Mouse (Mus musculus): ENCODE measurements around the gene Edn3.

- TF ChIP-seq MAX (IDR thresholded peaks at IDR 0.05; ENCODE audit: low read length) = no peak
- no peak for TF ChIP-seq ZMIZ1 (IDR thresholded peaks at IDR 0.05; ENCODE audit: low read depth, low read length)
- TF ChIP-seq NELFE (IDR thresholded peaks at IDR 0.05; ENCODE audit: low read depth, low read length) = no peak
- TF ChIP-seq E2F4 (IDR thresholded peaks at IDR 0.05; ENCODE audit: insufficient replicate concordance, low read depth, low read length) = no peak
- no peak for TF ChIP-seq HCFC1 (IDR thresholded peaks at IDR 0.05; ENCODE audit: low read depth, low read length)
- no peak for TF ChIP-seq MAFK (IDR thresholded peaks at IDR 0.05; ENCODE audit: insufficient replicate concordance, low read length)
- no peak for TF ChIP-seq POLR2A (IDR thresholded peaks at IDR 0.05; ENCODE audit: low read depth, low read length)
- no peak for TF ChIP-seq CTCF (conservative IDR thresholded peaks at IDR 0.05 in 1 of 2, IDR thresholded peaks at IDR 0.05 in 1 of 2; ENCODE audit: low read depth in 2 of 2, low read length in 2 of 2)
- no peak for TF ChIP-seq EP300 (IDR thresholded peaks at IDR 0.05; ENCODE audit: low read length)
- no peak for TF ChIP-seq POLR2AphosphoS2 (IDR thresholded peaks at IDR 0.05; ENCODE audit: low read depth, low read length)
- no peak for TF ChIP-seq MXI1 (IDR thresholded peaks at IDR 0.05; ENCODE audit: low read depth, low read length)
- no peak for TF ChIP-seq ZKSCAN1 (IDR thresholded peaks at IDR 0.05; ENCODE audit: borderline replicate concordance, low read depth, low read length)
- no peak for TF ChIP-seq JUND (conservative IDR thresholded peaks at IDR 0.05; ENCODE audit: low read depth, low read length)
- no peak for TF ChIP-seq ETS1 (conservative IDR thresholded peaks at IDR 0.05; ENCODE audit: low read depth, low read length)
Measured at GRCm38 (mm10) chr2:174761452-174762101, 1.2 kb downstream of the Edn3 start.
